Mouse (Mus musculus): ENCODE data around the gene Plxdc1.

Plxdc1 gene

DNA sequence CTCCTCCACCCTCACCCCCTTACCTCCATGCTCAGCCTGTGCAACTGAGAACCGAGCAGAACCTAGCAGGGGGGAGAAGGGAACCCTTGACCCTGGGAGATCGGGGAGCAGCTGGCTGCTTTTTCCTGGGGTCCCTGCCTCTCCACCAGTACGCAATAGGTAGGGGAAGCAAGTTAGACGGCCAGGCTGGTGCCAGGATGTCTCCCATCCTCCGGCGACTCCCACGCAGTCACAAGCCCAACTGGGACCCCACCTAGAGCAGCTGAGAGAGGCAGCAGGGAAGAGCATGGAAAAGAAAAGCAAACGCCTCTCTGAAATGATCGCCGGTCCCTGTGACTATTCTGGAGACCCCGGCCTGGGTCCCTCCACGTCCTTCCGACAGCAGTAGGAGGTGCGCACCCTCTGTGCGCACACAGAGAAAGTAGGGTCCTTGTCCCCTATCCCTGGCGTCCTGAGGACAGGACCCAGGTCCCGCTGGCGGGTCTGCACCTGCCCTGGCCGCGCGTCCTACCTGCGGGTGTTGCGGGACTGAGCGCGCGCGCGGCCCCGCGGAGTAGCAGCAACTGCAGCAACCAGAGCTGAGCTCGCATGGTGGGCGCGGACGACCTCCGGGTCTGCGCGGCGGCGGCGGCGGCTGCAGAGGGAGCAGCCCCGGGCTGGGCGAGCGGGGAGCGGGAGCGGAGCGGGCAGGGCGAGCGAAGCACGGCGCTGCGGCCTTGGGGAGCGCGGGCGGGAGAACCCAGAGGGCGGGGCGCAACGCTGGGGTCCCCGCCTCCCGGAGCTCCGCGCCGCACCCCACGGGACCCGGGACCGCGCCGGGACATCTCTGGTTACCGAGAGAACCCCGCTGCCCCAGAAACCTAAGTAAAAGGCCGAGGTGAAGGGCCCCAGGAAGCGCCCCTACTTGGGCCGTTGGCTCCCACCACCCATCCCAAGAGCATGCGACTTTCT, at the start of gene Plxdc1:
TSS of gene Plxdc1 (minus strand) at position 718 of the 951 bp plus-strand sequence.
- peak; percentile 57 for DNase-seq (ENCODE audit: low read depth, low spot score)

DNA sequence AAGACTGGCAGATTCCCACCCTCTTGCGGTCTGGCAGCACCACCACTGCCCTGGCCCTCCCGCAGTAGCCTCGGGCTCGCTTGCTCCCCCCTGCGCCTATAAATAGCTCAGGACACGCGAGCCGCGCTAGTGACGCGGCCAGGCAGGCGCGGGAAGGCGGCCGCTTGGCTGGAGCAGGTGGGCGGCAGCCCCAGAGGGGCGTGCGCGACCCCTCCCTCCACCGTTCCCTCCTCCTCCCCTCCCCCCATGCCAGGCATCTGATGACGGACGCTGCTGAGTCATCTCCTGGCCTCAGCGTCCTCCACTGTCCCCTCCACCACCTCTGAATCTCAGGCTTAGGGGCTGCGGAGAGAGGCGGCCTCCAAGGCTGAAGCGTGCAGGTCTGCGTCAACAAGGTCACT, 49.7 kb upstream of the Plxdc1 start:
- DNase-seq (ENCODE audit: low read depth, low spot score): peak; percentile 60

DNA sequence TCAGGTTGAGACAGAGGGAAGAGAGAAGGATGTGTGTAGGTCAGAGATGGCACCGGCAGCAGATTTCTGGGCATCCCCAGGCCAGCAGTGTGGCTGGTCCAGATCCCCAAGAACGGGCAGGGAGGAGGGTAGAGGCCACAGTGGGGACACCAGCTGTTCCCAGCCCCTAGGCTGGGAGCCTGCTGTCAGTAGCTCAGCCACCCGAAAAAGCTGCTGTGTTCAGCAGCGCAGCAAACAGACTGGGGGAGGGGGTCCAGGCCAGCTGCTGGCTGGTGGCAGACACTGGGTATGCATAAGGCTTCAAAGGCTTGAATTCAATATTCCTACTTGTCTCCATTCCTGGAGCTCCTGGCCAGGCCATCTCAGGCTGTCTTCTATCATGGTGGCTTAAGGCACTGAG, 48.6 kb upstream of the Plxdc1 start:
- no peak for DNase-seq (ENCODE audit: low read depth, low spot score)

DNA sequence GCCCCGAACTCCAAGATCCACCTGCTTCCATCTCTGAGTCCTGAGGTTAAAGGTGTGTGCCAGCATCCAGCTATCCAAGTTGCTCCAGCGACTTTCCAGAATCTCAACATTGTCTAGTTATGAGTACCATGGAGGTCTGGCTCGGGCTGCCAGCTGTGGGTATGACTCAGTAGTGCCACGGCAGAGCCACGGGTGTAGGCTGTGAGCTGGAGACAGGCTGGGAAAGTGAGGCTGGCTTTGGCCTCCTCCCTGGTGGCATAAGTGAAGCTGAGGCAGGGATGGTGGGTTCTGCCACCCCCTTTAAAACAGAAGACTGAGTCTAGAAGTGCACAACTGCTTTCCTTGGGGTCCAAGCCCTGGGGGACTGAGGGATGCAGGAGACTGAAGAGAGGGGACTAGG, 47.8 kb upstream of the Plxdc1 start:
- no peak for DNase-seq (ENCODE audit: low read depth, low spot score)

DNA sequence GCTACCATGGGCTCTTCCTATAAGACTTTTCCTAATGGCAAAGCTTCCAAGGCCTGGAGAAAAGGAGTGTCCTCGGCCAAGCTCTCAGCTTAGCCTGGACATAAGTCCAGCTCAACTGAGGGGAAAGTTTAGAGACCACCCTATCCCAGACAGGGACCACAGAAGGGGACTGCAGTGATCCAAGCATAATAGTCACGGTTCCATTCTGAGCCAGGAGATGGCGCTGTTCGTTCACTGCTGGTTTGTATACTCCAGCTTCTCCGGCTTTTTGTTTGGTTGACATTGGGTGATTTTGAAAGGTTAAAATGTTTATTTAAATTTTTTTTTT, 45.2 kb upstream of the Plxdc1 start:
- peak; percentile 81 for DNase-seq (ENCODE audit: low read depth, low spot score)

DNA sequence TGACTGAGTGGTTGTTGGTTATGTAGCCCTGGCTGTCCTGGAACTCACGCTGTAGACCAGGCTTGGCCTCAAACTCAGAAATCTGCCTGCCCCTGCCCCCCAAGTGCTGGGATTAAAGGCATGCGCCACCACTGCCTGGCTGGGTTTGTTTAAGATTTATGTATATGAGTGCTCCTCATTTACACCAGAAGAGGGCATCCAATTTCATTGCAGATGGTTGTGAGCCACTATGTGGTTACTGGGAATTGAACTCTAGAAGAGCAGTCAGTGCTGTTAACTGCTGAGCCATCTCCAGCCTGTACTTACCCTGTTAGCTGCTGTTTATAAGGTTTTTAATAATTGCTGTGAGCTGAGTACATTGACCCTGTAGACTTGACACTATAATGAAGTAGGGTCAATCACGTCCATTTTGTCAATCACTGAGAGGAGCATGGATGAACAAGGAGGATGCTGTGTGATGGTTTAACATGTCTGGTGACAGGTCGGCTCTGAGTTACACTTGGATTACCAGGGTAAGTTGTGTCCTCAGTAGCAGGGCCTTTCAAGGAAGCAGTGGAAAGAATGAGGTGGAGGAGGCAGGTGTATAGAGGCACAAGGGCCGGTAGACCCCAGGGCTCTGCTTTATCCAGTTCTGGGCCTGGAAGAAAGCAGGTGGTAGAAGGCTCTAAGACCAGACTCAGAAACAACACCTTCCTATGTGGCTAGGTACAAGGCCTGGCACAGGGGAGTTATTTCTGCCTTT, 44.6 kb upstream of the Plxdc1 start:
- DNase-seq (ENCODE audit: low read depth, low spot score): peak; percentile 64

DNA sequence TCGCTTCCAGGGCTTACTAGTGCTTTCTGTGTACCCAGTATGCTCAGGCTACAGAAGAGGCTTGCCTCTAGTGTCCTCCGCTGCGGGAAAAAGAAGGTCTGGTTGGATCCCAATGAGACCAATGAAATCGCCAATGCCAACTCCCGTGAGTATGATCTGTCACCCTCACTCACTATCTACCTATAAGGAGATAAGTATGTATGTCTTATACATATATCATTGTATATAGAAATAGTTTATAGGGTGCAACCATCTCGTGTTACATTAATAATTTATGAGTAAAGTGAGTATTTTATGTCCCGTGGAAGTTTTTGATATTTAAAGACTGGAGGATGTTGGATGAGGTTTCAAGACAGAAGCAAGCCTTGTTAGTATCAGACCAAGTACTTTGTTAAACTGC, 41.5 kb upstream of the Plxdc1 start:
- DNase-seq (ENCODE audit: low read depth, low spot score): no peak

DNA sequence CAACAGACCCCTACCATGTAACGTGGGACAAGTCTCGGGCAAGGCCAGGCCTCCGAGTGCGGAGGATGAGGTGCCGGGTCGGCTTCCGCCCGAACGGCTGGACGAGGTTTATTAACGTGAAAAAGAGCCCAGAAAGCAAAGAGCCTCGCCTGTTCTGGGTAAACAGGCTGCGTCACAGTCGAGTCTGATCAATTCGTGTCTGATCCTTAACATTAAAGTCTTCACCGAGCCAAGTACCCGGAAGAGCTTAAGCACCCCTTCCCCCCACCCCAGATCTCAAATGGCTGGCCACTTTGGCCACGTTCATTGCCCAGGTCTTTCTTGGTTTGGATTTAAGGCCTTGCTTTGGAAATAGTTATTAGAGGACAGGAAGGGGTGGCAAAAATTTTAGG, 41.0 kb upstream of the Plxdc1 start:
- peak; percentile 52 for DNase-seq (ENCODE audit: low read depth, low spot score)

DNA sequence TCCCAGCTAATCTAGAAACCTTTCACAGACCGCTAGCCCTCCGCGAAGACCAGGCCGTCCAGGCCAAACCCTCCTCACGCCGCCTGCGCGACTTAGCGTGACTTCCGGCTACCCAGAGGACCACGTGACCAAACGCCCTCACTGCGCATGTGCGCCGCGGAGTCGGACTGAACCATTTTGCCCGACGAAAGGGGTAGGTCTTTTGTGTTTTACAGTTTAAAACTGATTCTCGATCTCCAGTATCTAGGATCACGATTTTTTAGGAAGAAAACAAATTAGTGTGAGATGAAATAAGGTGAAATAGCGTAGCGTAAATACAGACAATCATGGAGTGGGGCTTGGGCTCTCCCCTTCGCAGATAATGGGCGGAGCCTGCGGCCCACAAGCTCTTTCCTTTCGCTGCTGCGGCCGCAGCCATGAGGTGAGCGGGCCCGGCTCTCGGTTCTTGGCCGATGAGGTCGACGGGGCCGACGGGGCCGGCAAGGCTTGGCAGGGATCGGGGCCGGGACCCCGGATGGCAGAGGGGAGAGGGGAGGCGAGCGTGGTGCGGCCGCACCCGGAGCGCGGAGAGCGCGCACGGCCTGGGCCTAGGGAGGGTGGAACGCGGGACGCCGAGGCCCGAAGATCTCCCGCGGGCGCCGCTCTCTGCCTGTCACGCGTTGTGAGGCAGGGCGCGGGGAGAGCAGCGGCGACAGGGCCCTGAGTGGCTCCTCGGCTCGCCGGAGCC, 40.5 kb upstream of the Plxdc1 start, which contains the start of gene Rpl19:
TSS of gene Rpl19 (plus strand) at position 141 of the 727 bp plus-strand sequence.
- DNase-seq (ENCODE audit: low read depth, low spot score): peak; percentile 93

DNA sequence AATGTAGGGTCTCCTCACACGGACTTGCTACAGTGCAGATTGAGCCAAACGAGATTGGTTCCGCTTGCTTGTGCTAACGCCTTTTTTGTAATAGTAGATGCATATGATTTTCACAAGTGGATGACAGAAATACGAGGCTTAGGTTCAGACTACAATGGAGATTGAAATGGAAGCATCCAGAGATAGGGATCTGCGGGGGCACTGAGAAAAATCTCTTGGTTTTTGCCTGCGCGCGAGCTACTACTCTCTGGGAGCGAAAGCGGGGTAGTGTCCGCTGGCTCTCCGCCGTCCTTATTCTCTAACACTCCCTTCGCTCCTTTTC, 40.0 kb upstream of the Plxdc1 start:
- DNase-seq (ENCODE audit: low read depth, low spot score): no peak

DNA sequence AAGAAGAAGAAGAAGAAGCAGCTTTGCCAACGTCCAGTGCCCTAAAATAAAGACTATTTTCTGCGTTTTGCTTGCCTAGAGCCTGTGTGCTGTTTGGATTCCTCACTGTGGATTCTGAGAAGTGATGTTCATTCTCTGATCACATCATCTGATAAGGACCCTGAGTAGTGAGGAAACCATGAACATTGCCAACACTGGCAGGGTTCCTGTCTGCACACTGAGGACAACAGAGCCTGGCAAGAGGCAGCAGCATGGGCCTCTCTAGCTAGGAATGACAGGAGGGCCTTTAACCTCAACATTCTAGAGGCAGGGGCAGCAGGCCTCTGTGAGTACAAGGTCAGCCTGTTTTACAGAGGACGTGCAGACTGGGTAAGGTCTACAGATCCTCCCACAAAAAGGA, 38.3 kb upstream of the Plxdc1 start:
- no peak for DNase-seq (ENCODE audit: low read depth, low spot score)

DNA sequence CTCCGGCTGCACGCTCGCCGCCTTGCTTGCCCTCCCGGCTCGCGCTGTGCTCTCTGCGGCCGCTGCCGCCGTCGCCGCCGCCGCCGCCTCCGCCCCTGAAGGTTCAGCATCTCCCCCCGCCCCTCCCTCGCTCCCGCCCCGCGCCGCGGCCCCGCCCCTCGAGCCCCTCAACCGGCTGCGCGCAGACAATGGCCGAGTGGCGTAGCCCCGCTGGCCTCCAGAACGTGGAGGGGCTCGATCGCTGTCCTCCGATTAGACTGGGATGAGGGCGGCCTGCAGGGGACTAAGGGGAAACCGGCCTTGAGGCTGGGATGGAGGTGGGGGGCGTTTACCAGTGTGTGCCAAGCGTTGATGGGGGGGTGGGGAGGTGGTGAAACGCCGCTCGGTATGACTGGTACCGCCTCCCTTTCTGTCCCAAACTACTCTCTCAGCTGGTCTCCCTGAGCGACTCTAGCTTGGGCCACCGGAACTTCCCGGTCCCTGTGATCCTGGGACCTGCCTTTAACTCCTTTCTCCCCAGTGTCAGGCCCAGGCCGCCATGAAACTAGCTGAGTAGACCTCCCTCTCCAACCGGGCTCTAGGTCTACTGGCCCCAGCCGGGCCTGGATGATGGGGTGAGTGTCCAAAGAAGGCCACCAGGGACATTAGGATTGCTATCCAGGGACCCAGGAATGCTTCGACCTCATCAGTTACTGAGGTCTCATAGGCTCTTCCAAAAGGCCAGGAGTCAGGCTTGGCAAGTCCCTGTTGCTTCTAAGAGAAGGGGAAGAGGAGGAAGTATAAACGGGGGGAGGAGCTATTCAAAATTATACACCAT, 36.5 kb upstream of the Plxdc1 start, which contains the start of gene Cacnb1:
TSS of gene Cacnb1 (minus strand) at position 480 of the 817 bp plus-strand sequence.
- DNase-seq (ENCODE audit: low read depth, low spot score): peak; percentile 70

DNA sequence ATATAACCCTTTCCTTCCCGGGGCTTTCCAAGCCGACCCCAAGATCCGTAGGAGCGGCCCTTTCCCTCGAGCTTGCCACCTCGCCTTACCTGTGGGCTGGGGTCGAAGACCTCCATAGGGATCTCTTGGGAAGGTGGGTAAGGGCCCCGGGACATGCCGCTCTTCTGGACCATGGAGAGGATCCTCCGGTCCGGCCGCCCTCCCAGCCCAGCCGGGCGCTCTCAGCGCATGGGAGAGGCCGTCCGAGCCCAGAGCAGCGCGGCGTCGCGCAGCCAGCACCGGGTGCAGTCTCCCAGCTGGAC, 36.0 kb upstream of the Plxdc1 start:
- DNase-seq (ENCODE audit: low read depth, low spot score): no peak

DNA sequence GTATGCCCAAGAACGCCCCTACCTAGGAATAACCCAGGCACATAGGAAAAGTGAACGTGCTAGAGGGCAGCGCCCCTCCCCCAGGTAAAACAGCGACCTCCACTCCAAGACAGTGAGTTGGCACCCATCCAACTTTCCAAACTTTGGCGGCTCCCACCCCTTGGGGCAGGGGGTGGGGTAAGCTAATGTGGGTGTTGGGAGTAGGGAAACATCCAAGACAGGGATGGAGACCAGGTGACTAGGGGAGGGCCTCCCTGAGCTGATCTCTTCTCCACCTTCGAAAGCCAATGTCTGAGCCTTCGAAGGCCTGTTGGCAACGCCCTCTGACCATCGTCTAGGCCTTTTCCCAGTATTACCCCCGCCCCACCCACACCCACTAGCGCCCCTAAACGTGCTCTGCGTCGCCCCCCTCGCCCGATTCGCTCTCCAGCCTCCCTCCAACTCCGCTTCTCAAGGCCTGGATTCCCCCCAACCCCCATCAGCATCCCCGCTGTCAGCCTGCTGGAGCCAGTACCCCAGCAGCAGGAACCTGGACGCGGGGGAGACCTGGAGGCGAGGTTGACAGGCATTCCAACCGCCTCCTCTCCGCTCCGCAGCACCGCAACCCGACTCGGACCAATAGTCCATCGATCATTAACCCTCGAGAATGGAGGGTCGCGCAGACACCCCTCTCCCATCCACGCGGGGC, 35.5 kb upstream of the Plxdc1 start:
- no peak for DNase-seq (ENCODE audit: low read depth, low spot score)

DNA sequence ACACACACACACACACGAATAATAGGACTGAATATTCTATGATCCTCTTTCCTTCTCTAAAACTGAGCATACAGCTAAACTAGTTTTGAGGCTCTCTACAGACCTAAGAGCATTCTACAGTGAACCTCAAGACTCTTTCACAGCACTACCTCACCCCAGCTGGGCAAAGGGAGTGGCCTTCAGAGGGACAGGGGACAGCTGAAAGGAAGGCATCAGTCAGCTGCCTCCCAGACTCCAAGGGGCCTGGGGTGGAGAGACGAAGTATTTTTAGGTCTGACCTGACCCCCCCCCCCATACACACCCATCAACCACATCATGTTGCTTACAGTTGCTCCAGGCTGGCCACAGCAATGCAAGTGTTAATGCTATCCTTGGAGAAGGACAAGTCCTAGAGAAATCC, 34.9 kb upstream of the Plxdc1 start:
- DNase-seq (ENCODE audit: low read depth, low spot score): no peak

DNA sequence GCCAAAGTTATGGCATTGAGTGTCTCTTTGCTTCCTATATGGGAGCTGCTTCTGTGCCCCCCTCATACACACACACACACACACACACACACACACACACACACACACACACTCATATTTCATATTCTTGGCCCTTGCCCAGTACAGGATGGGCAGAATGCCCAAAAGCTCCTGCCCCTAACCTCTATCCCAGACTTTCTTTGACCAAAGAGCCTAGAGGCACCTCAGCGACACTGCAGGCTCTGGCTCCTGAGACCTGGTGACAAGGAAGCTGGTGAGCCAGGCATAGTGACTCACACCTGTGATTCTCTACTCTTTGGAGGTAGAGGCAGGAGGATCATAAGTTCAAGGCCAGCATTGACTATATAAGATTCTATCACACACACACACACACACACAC, 34.5 kb upstream of the Plxdc1 start:
- DNase-seq (ENCODE audit: low read depth, low spot score): no peak

DNA sequence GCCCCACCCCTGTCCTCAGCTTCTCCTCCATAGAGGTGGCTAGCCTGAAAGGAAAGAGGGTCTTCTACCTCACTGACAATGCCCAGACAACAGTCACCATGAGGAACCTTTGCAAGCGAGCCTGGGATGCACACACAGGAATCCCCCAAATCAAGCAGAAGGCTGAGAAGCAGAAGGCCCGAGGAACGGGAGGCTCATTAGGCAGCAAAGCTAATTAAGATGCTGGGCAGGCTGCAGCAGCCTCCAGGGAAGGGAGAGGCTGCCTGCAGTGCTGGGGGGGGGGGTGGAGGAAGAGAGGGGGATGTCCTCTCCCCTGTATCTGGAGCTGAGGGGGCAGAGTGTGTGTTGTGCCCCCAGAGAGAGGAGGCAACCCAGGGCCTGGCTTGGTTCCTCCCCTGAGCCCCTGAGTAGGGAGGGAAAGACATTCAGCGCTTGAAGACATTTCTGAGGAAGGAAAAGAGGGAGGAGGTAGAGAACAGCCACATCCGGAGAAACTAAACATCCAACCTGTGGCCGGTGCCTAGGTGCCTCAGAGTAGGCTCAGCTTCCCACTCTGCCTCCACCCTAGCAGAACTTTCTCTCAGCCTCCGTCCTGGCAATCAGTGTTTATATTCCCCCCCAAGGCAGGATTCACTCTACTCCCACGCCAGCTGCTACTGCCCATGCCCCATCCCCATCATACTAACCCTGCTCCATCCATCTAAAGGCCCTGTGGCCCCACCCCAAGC, 33.8 kb upstream of the Plxdc1 start:
- no peak for DNase-seq (ENCODE audit: low read depth, low spot score)

DNA sequence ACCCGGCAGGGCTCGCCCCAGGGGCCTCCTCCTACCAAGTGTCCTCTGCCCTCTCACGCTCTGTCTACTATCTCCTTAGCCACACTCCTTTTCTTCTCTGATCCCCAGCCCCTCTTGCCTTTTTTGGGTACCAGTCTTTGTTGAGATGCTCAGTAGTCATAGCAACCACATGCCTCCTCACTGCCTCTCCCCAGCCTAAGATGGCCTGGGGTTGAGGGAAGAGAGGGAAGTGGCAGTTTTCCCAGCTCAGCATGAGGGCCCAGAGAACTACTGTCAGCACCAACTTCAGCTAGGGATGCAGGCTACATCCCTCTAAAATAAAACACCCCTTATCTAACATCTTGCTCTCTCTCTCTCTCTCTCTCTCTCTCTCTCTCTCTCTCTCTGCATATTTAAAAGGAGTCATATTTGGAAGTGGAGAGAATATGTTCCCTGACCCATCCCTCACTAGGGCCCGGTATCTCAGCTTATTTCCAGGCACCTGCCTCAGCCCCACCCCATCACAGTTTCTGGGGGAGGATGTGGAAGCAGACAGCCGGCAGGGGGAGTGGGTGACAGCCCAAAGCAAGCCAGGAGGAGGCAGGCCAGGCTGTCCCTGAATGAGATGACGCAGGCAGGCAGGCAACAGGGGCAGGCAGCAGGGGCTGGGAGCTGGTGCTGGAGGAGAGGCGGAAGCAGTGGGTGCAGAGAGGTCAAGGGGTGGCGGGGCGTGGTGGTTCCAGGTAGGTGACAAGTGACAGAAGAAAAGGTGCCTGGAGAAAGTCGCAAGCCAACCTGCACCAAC, 32.8 kb upstream of the Plxdc1 start:
- DNase-seq (ENCODE audit: low read depth, low spot score): peak; percentile 76

DNA sequence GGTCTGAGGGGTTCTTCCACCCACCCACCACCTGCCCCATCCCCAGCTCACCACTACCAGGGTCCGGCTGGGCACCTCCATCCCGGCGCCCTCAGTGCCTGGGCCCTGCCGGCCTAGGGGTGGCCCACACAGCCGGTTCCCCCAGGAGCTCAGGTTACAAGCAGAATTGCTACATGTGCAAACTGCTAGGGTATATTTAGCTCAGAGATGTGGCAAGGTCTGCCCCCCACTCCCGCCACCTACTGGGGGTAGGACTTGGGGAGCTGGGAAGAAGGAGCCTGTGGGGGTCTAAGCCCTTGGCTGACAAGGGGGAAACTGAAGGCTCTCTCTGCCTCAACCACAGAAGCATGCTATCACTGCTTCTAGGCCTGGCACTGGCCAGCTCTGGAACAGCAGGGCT, 32.0 kb upstream of the Plxdc1 start:
- no peak for DNase-seq (ENCODE audit: low read depth, low spot score)

DNA sequence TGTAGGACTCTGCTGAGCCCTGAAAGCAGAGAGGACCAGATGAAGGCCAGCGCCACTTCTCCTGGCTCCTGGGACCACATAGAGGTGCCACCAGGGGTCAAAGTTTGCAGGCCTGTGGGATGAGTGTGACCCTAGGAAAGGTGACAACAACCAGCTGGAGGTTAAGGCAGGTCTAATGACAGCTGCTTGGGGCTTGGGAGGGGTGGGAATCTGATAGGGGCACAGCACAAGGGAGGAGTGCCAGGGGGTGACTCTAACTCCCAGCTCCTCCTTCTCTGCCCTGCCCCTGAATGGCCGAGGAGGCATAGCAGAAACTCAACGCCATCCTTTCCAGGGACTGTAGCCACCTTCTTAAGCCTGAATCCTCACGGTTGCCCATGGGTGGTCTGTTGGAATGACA, 30.6 kb upstream of the Plxdc1 start:
- DNase-seq (ENCODE audit: low read depth, low spot score): no peak

Data from R1 (cell line).